Mouse (Mus musculus): ENCODE data around the gene Slc36a3.
"Not testable (repeated sequence)": the region's sequence is repeated elsewhere in the genome, so short reads cannot be mapped to it uniquely, and the experiment has no call there.

Gene Slc36a3

GRCm38 (mm10) chr11:55141502-55141901, 10.0 kb downstream of the Slc36a3 start:
- no peak for DNase-seq

GRCm38 (mm10) chr11:55137646-55138045, 13.9 kb downstream of the Slc36a3 start:
- no peak for DNase-seq

- DNase-seq: peak; percentile 87
These were observed 14.5 kb downstream of the Slc36a3 start for GRCm38 (mm10) chr11:55136770-55137547.

GRCm38 (mm10) chr11:55134871-55135270, 16.6 kb downstream of the Slc36a3 start:
- no peak for DNase-seq

GRCm38 (mm10) chr11:55134407-55134806, 17.1 kb downstream of the Slc36a3 start:
- no peak for DNase-seq

GRCm38 (mm10) chr11:55133204-55133603, 18.3 kb downstream of the Slc36a3 start:
- no peak for DNase-seq

- DNase-seq: no peak
These were observed 19.6 kb downstream of the Slc36a3 start for GRCm38 (mm10) chr11:55131946-55132345.

- DNase-seq: peak; percentile 32
These were observed 20.3 kb downstream of the Slc36a3 start for GRCm38 (mm10) chr11:55131077-55131742.

- no peak for DNase-seq
These were observed 23.1 kb downstream of the Slc36a3 start for GRCm38 (mm10) chr11:55128411-55128810.

- no peak for DNase-seq
These were observed 23.6 kb downstream of the Slc36a3 start for GRCm38 (mm10) chr11:55127937-55128336.

GRCm38 (mm10) chr11:55126663-55127062, 24.8 kb downstream of the Slc36a3 start:
- no peak for DNase-seq

- DNase-seq: no peak
These were observed 30.1 kb downstream of the Slc36a3 start for GRCm38 (mm10) chr11:55121430-55121829.

GRCm38 (mm10) chr11:55120821-55121271, 30.7 kb downstream of the Slc36a3 start:
- peak; percentile 86 for DNase-seq

GRCm38 (mm10) chr11:55120279-55120678, 31.2 kb downstream of the Slc36a3 start:
- DNase-seq: no peak

GRCm38 (mm10) chr11:55117031-55117430, 34.5 kb downstream of the Slc36a3 start:
- DNase-seq: no peak

- no peak for DNase-seq
These were observed 35.5 kb downstream of the Slc36a3 start for GRCm38 (mm10) chr11:55116004-55116403.

GRCm38 (mm10) chr11:55114291-55114690, 37.2 kb downstream of the Slc36a3 start:
- DNase-seq: no peak

GRCm38 (mm10) chr11:55113861-55114250, 37.7 kb downstream of the Slc36a3 start:
- not testable (repeated sequence) for DNase-seq

GRCm38 (mm10) chr11:55113209-55113860, 38.2 kb downstream of the Slc36a3 start:
- DNase-seq: peak; percentile 52

- no peak for DNase-seq
These were observed 40.8 kb downstream of the Slc36a3 start for GRCm38 (mm10) chr11:55110566-55111169.

- DNase-seq: no peak
These were observed 41.8 kb downstream of the Slc36a3 start for GRCm38 (mm10) chr11:55109521-55110300.

GRCm38 (mm10) chr11:55106636-55107035, 44.9 kb downstream of the Slc36a3 start:
- DNase-seq: no peak

All from thymus, postnatal 25 days (tissue).